Comparison of ENCODE assay signal across 8 mouse cellular contexts in genomic region chr1:59480821-59481455, GRCm38 (mm10). TPM values are rescaled to one million over a fixed set of nuclear protein-coding genes. Genes with fewer than 3 reads are reported as not detected.
DNase-seq lines count a peak whose midpoint lies in the region; ATAC-seq and TF ChIP-seq lines count a peak whose summit lies in the region.

No protein-coding gene starts in this region.

- peak overlapping the region; percentile 62 to 66 for H3K4me3 ChIP-seq in ES-E14 (ENCODE audit: insufficient read depth in 1 of 2, low read depth in 1 of 2, low read length in 2 of 2, poor library complexity in 1 of 2, severe bottlenecking in 1 of 2)
- peak overlapping the region; percentile 57 for H3K4me3 ChIP-seq in forebrain, embryonic 15.5 days
- H3K4me3 ChIP-seq in kidney, postnatal 0 days (replicated peaks; ENCODE audit: low read depth, low read length), result peak overlapping the region; percentile 28
- peak overlapping the region; percentile 55 for H3K4me3 ChIP-seq in midbrain, postnatal 0 days (ENCODE audit: low read depth, low read length)

- H3K4me2 ChIP-seq in forebrain, embryonic 15.5 days (replicated peaks), result peak overlapping the region; percentile 98
- H3K4me2 ChIP-seq in kidney, postnatal 0 days (ENCODE audit: low read length), result peak overlapping the region; percentile 96
- H3K4me2 ChIP-seq in midbrain, postnatal 0 days (ENCODE audit: low read depth, low read length, poor library complexity, severe bottlenecking), result peak overlapping the region; percentile 96

- no peak for ATAC-seq in forebrain, embryonic 15.5 days (replicated peaks)
- no peak for ATAC-seq in kidney, postnatal 0 days (replicated peaks; ENCODE audit: low FRiP score, low read depth)
- ATAC-seq in midbrain, postnatal 0 days (ENCODE audit: low FRiP score), result no peak

- H3K4me1 ChIP-seq in ES-E14 (ENCODE audit: control insufficient read depth in 2 of 2, insufficient read depth in 2 of 2, low read length in 2 of 2, poor library complexity in 1 of 2), result no peaks in the 10 kb centered on the region; a peak in 1 of 4 replicates
- peaks cover 48% of the 10 kb centered on the region for H3K4me1 ChIP-seq in forebrain, embryonic 15.5 days
- H3K4me1 ChIP-seq in kidney, postnatal 0 days (replicated peaks; ENCODE audit: insufficient read depth, low read length), result no peaks in the 10 kb centered on the region; the same call in 1 of the 2 replicates
- H3K4me1 ChIP-seq in midbrain, postnatal 0 days (ENCODE audit: insufficient read depth, low read length), result peaks cover 13% of the 10 kb centered on the region

- no peaks in the 10 kb centered on the region for H3K9me3 ChIP-seq in ES-E14 (ENCODE audit: control insufficient read depth, insufficient read depth, low read depth, low read length)
- H3K9me3 ChIP-seq in forebrain, embryonic 15.5 days, result no peaks in the 10 kb centered on the region
- H3K9me3 ChIP-seq in kidney, postnatal 0 days (replicated peaks; ENCODE audit: low read length), result no peaks in the 10 kb centered on the region
- no peaks in the 10 kb centered on the region for H3K9me3 ChIP-seq in midbrain, postnatal 0 days (ENCODE audit: low read length)

- H3K36me3 ChIP-seq in ES-E14 (ENCODE audit: control insufficient read depth, insufficient read depth, low read length, poor library complexity, severe bottlenecking), result peaks cover 22% of the 10 kb centered on the region
- H3K36me3 ChIP-seq in forebrain, embryonic 15.5 days, result no peaks in the 10 kb centered on the region
- H3K36me3 ChIP-seq in kidney, postnatal 0 days (ENCODE audit: insufficient read depth, low read length), result no peaks in the 10 kb centered on the region
- H3K36me3 ChIP-seq in midbrain, postnatal 0 days (ENCODE audit: insufficient read depth, low read length), result no peaks in the 10 kb centered on the region

- TF ChIP-seq CTCF in kidney, postnatal 0 days (IDR thresholded peaks at IDR 0.05; ENCODE audit: low read depth), result no peak
- TF ChIP-seq CTCF in midbrain, postnatal 0 days (IDR thresholded peaks at IDR 0.05), result no peak

- 1% methylated on average over 23 of the region's 23 CpGs for WGBS in forebrain, embryonic 15.5 days
- 3% methylated on average over 23 of the region's 23 CpGs for WGBS in kidney, postnatal 0 days
- 7% methylated on average over 23 of the region's 23 CpGs for WGBS in midbrain, postnatal 0 days

- H3K9ac ChIP-seq in ES-E14 (ENCODE audit: insufficient read depth, low read depth, low read length, poor library complexity, severe bottlenecking), result peak overlapping the region; percentile 78
- peak overlapping the region; percentile 15 for H3K9ac ChIP-seq in forebrain, embryonic 15.5 days (replicated peaks)
- H3K9ac ChIP-seq in kidney, postnatal 0 days (ENCODE audit: low read depth, low read length), result peak overlapping the region; percentile 59
- 0 out of 2 replicates have a peak overlapping the region, but pooled peaks have one; percentile 13 for H3K9ac ChIP-seq in midbrain, postnatal 0 days (replicated peaks; ENCODE audit: low read length, poor library complexity, severe bottlenecking)

- in situ Hi-C loops in ES-E14 (cut with MboI; ENCODE audit: low sequenced_read_pairs in 2 of 2, unreplicated experiment in 2 of 2), result no loop called here

- H3K27ac ChIP-seq in ES-E14 (ENCODE audit: insufficient read depth, low read depth, low read length, poor library complexity, severe bottlenecking), result peak overlapping the region; percentile 91
- H3K27ac ChIP-seq in forebrain, embryonic 15.5 days (replicated peaks), result peak overlapping the region; percentile 66
- peak overlapping the region; percentile 92 for H3K27ac ChIP-seq in kidney, postnatal 0 days
- H3K27ac ChIP-seq in midbrain, postnatal 0 days (ENCODE audit: low read depth, low read length), result peak overlapping the region; percentile 32; the same call in 1 of the 2 replicates

- peak; percentile 31 for DNase-seq in adrenal gland, postnatal 10 days
- no peak for DNase-seq in adrenal gland, postnatal 4 days (ENCODE audit: low spot score in 2 of 2)
- DNase-seq in ES-E14 (ENCODE audit: low read depth, low spot score), result no peak
- no peak for DNase-seq in kidney, postnatal 0 days (ENCODE audit: low spot score)
- DNase-seq in midbrain, postnatal 0 days (ENCODE audit: low spot score), result no peak
- no peak for DNase-seq in right cerebral cortex, postnatal 4 days
- DNase-seq in layer of hippocampus, adult 9-11 months, result no peak

- no peaks in the 10 kb centered on the region for H3K27me3 ChIP-seq in forebrain, embryonic 15.5 days
- H3K27me3 ChIP-seq in kidney, postnatal 0 days (ENCODE audit: insufficient read depth, low read length), result no peaks in the 10 kb centered on the region
- H3K27me3 ChIP-seq in midbrain, postnatal 0 days (ENCODE audit: insufficient read depth, low read length), result peaks cover 13% of the 10 kb centered on the region

TF ChIP-seq in ES-E14, 5 proteins besides CTCF, POLR2A, EP300 and RAD21:
- TF ChIP-seq ZNF384 (IDR thresholded peaks at IDR 0.05; ENCODE audit: low read depth, low read length) (peak; percentile 91), HCFC1 (IDR thresholded peaks at IDR 0.05; ENCODE audit: borderline replicate concordance, insufficient read depth, low read length) (no peak)

RNA-seq across cellular contexts. Expression of gene Fzd7, which starts 1.3 kb away (rescaled TPM):
- total RNA-seq in adrenal gland, postnatal 10 days (2021), result 10 to 100 TPM; 12.6 to 18.3 TPM
- 10 to 100 TPM; 23.6 to 28.7 TPM for total RNA-seq in adrenal gland, postnatal 4 days (2021)
- 57.9 and 88.8 TPM in 2 replicates for total RNA-seq in ES-E14 (2012; rRNA removed)
- 3.5 and 4.2 TPM in 2 replicates for polyA plus RNA-seq in forebrain, embryonic 15.5 days (2015; fragmentation: Nextera tagmentation; extraction: Ambion mirVana)
- polyA plus RNA-seq in kidney, postnatal 0 days (2015; fragmentation: Nextera tagmentation; extraction: Ambion mirVana), result 15.2 and 17.9 TPM in 2 replicates
- 11.9 and 12.8 TPM in 2 replicates for total RNA-seq in midbrain, postnatal 0 days (2014; rRNA removed)
- 1.6 and 1.7 TPM in 2 replicates for polyA plus RNA-seq in midbrain, postnatal 0 days (2015; fragmentation: Nextera tagmentation; extraction: Ambion mirVana)

RNA-seq across cellular contexts. Expression of gene Gm973, which starts 35.1 kb away (rescaled TPM):
- total RNA-seq in adrenal gland, postnatal 10 days (2021), result 1 to 10 TPM; 5.7 to 9.7 TPM
- total RNA-seq in adrenal gland, postnatal 4 days (2021), result 10 to 100 TPM; 31.3 to 33.2 TPM
- total RNA-seq in ES-E14 (2012; rRNA removed), result 4.0 and 5.8 TPM in 2 replicates
- 4.0 and 9.2 TPM in 2 replicates for polyA plus RNA-seq in forebrain, embryonic 15.5 days (2015; fragmentation: Nextera tagmentation; extraction: Ambion mirVana)
- polyA plus RNA-seq in kidney, postnatal 0 days (2015; fragmentation: Nextera tagmentation; extraction: Ambion mirVana), result 1.6 and 2.5 TPM in 2 replicates
- total RNA-seq in midbrain, postnatal 0 days (2014; rRNA removed), result 6.0 and 7.5 TPM in 2 replicates
- 13.6 and 15.0 TPM in 2 replicates for polyA plus RNA-seq in midbrain, postnatal 0 days (2015; fragmentation: Nextera tagmentation; extraction: Ambion mirVana)

Comparison
In these comparisons a context has a peak if more than half of its experiments do, and no peak if none do; other contexts are left out.
1. H3K27ac ChIP-seq: peak in every context shown above with its lines; median percentile 92 in kidney, postnatal 0 days; 91 in ES-E14; 66 in forebrain, embryonic 15.5 days; 32 in midbrain, postnatal 0 days.
2. H3K9ac ChIP-seq: peak in every context shown above with its lines; median percentile 78 in ES-E14; 59 in kidney, postnatal 0 days; 15 in forebrain, embryonic 15.5 days; 13 in midbrain, postnatal 0 days.